Mouse (Mus musculus) heart, postnatal 0 days (tissue): Measurements from ENCODE around the gene Dand5. TPM values are rescaled to one million over a fixed set of nuclear protein-coding genes. Genes with fewer than 3 reads are reported as not detected.

ENCODE experiments used
- ATAC-seq: fragments of 200-750 bp; cut with Nextera tagmentation; 2 replicates; pipeline ENCODE4 v1.8.0; 2017; ENCODE audit warnings: low read depth, moderate number of reproducible peaks, moderate library complexity; ENCODE audit not compliant: insufficient read depth
- DNase-seq: peaks from one replicate; pipeline ENCODE4 v3.0.0-alpha.2; 2016; ENCODE audit warnings: low spot score
- H3K27ac ChIP-seq: fragments of 300-500 bp; sonication (generic); 2 replicates; pipeline ENCODE4 v1.5.1; 2014; ENCODE audit warnings: low read depth, mild to moderate bottlenecking
- H3K27me3 ChIP-seq: fragments of 300-500 bp; sonication (generic); 2 replicates; pipeline ENCODE4 v1.6.1; 2014; ENCODE audit warnings: low read length, mixed read lengths; ENCODE audit not compliant: control insufficient read depth, insufficient read depth
- H3K36me3 ChIP-seq: fragments of 300-500 bp; sonication (generic); replicated peaks from 2 replicates; pipeline ENCODE4 v1.6.1; 2014; ENCODE audit warnings: low read length, mixed read lengths; ENCODE audit not compliant: control insufficient read depth, insufficient read depth
- H3K4me1 ChIP-seq: fragments of 300-500 bp; sonication (generic); 2 replicates; pipeline ENCODE4 v1.6.1; 2014; ENCODE audit warnings: antibody characterized with exemption; ENCODE audit not compliant: control insufficient read depth, insufficient read depth
- H3K4me2 ChIP-seq: fragments of 300-500 bp; sonication (generic); 2 replicates; pipeline ENCODE4 v1.6.1; 2014; ENCODE audit warnings: low read depth, mild to moderate bottlenecking, low read length, moderate library complexity
- H3K4me3 ChIP-seq: fragments of 300-500 bp; sonication (generic); 2 replicates; pipeline ENCODE4 v1.5.1; 2014; ENCODE audit warnings: low read depth, low read length
- H3K9ac ChIP-seq: fragments of 300-500 bp; sonication (generic); replicated peaks from 2 replicates; pipeline ENCODE4 v1.6.1; 2014; ENCODE audit warnings: low read depth, low read length, mixed read lengths
- H3K9me3 ChIP-seq: fragments of 300-500 bp; sonication (generic); replicated peaks from 2 replicates; pipeline ENCODE4 v1.6.1; 2016; ENCODE audit warnings: low read length; ENCODE audit not compliant: control insufficient read depth
- CTCF ChIP-seq: IDR thresholded peaks from 2 replicates; pipeline ENCODE4 v1.5.1; 2016; ENCODE audit warnings: antibody characterized with exemption, control low read depth, low read depth
- EP300 ChIP-seq: IDR thresholded peaks from 2 replicates; pipeline ENCODE4 v1.6.1; 2016; ENCODE audit warnings: antibody characterized with exemption, low read depth
- WGBS: fragments of 180-500 bp; shearing (Covaris S2); extraction: QIAGEN DNeasy Blood & Tissue Kit; methylation state at CpG from one replicate; pipeline ENCODE4 v1.1.7; 2014; 5-methylcytosine and 5-hydroxymethylcytosine counted together
- polyA plus RNA-seq: library from polyadenylated mRNA; unstranded; fragments of >200 nt; fragmentation: Nextera tagmentation; extraction: Ambion mirVana; gene quantifications from 2 replicates; pipeline ENCODE4 v1.2.1, GENCODE M21; 2015
- total RNA-seq: library from RNA; depleted of rRNA; stranded (reverse); fragments of >200 nt; gene quantifications from 2 replicates; pipeline ENCODE4 v1.2.3, GENCODE M21; 2014; ENCODE audit warnings: low replicate concordance

Gene Dand5
- total and polyA plus RNA-seq, 2 experiments from 2014 or later, result 6.2 to 15.4 TPM

DNA sequence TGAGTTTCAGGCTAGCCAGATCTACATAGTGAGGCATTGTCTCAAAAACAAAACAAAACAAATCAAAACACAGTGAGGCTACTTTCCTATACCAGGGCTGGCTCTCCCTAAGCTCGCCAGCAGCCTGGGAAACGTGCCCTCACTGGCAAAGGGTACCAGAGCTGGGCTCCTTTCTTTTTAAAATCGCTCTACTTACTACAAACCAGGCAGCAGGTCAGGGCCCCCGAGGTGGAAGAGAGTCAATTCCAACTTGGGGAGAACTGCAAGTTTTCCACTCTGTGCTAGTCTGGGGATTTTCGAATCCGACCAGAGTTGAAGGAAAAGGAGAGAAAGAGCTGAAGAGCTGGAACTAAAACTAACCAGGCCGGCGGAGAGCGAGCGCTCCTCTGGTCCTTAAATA lies 39.9 kb downstream of the Dand5 start:
- Histone ChIP-seq H3K4me3 (no peak overlapping the region), H3K4me1 (peaks cover 36% of the 10 kb centered on the region), H3K36me3 (no peaks in the 10 kb centered on the region), H3K9me3 (no peaks in the 10 kb centered on the region), H3K27ac (no peak overlapping the region), H3K27me3 (peaks cover 74% of the 10 kb centered on the region), H3K9ac (no peak overlapping the region), H3K4me2 (no peak overlapping the region)
- ATAC-seq (no peak), DNase-seq (no peak)
- 70% methylated on average over 10 of the region's 10 CpGs for WGBS
- TF ChIP-seq EP300, result no peak
- no peak for TF ChIP-seq CTCF

DNA sequence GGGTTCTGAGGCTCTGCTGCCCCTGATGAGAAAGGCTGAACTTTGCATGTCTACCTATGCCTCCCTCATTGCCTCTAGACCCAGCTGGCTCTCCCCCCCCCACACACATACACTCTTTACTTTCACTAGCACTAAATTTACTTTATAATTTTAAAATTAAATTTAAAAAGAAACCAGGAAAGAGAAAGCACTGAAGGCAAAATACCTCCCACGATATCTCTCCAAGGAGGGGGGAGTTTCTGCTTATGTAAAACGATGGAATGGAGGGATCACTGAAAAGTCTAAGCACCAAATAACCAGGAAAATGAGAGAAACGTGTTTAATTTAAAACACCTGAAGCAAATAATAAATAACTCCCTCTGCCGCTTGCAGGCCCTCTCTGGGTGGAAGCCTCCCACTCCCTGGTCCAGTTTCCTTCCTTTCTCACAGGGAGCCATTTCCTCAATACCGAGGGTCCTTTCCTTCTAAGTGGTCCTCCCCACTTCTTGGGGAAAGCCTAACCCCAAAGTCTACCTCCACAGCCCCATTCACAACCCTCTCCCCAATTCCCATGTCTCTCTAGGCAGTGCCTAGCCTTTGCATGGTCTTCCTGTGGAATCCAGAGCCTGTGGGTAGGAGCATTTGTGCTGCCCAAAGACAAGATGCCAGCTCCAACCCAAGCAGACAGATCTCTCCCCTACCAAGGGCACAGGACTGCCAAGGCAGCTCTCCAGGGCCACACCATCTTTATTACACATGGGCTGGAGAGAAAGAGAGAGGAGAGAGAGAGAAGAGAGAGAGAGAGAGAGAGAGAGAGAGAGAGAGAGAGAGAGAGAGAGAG lies 40.7 kb downstream of the Dand5 start:
- peaks cover 68% of the 10 kb centered on the region for H3K27me3 ChIP-seq
- no peak overlapping the region for H3K9ac ChIP-seq
- peaks cover 36% of the 10 kb centered on the region for H3K4me1 ChIP-seq
- no peak for DNase-seq
- no peak overlapping the region for H3K4me3 ChIP-seq
- no peaks in the 10 kb centered on the region for H3K9me3 ChIP-seq
- H3K27ac ChIP-seq, result no peak overlapping the region
- no peaks in the 10 kb centered on the region for H3K36me3 ChIP-seq
- WGBS, result 48% methylated on average over 5 of the region's 5 CpGs
- TF ChIP-seq CTCF, result no peak
- TF ChIP-seq EP300, result no peak
- H3K4me2 ChIP-seq, result no peak overlapping the region
- no peak for ATAC-seq

GRCm38 (mm10) chr8:84780949-84781680 lies 41.5 kb downstream of the Dand5 start:
- 71% methylated on average over 6 of the region's 6 CpGs for WGBS
- no peak overlapping the region for H3K4me2 ChIP-seq
- H3K36me3 ChIP-seq, result no peaks in the 10 kb centered on the region
- H3K27ac ChIP-seq, result no peak overlapping the region
- H3K9me3 ChIP-seq, result no peaks in the 10 kb centered on the region
- H3K4me3 ChIP-seq, result no peak overlapping the region
- ATAC-seq (no peak), DNase-seq (no peak)
- no peak overlapping the region for H3K9ac ChIP-seq
- peaks cover 67% of the 10 kb centered on the region for H3K27me3 ChIP-seq
- TF ChIP-seq EP300 (no peak), CTCF (no peak)
- H3K4me1 ChIP-seq, result peaks cover 31% of the 10 kb centered on the region

DNA sequence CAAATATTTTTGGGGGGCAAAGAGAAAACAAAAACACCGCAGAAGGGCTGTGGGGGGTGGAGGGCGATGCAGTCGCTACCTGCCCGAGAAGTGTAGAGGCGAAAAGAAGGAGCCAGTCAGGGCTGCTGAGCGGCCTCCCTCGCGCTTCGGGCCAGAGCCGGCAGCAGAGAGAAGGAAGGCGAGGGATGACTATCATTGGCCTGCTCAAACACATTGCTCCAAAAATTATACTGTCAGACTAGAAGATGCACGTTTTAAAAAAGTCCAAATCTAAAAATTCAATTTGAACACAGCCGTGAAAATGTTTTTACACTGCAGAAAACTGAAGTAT lies 42.4 kb downstream of the Dand5 start:
- Histone ChIP-seq H3K4me3 (no peak overlapping the region), H3K9me3 (no peaks in the 10 kb centered on the region), H3K27me3 (peaks cover 61% of the 10 kb centered on the region), H3K4me1 (peaks cover 33% of the 10 kb centered on the region), H3K27ac (no peak overlapping the region), H3K36me3 (no peaks in the 10 kb centered on the region), H3K4me2 (no peak overlapping the region), H3K9ac (no peak overlapping the region)
- ATAC-seq (no peak), DNase-seq (no peak)
- TF ChIP-seq EP300 (no peak), CTCF (no peak)
- 65% methylated on average over 13 of the region's 13 CpGs for WGBS

DNA sequence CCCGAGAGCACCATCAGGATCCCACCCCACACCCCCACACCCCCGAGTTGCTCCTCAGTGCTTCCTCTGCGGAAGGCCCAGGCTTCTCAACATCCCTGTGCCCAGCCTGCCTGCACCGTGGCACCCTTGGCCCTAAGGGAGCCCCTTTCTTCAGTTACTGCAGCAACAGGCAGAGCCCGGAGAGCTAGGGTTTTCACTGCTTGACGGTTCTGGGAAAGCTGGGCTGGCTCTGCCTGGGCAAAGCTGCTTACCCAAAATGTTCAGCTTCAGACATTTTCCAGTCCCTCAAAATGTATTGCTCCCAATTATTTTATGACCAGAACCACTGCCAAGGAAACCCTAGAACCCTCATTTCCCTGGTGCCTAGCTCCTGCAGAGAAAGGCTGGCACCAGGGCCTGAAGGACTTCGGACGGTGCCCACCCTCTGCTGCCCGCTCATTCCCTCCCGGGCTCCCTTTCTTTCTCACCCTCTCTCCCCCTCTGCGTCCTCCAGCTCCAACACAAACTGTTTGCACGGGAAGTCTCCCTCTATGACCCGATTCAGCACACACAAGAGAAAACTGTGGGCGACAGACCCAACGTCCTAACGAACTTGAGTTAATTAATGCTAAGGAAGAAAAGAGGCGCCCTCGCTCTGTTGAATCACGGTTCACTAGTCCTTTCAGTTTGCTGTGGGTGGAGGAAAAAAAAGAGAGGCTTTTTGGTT lies 43.0 kb downstream of the Dand5 start:
- H3K9me3 ChIP-seq, result no peaks in the 10 kb centered on the region
- H3K4me3 ChIP-seq, result no peak overlapping the region
- H3K4me1 ChIP-seq, result peaks cover 32% of the 10 kb centered on the region
- TF ChIP-seq CTCF, result no peak
- no peak for TF ChIP-seq EP300
- ATAC-seq (no peak), DNase-seq (no peak)
- no peaks in the 10 kb centered on the region for H3K36me3 ChIP-seq
- peaks cover 56% of the 10 kb centered on the region for H3K27me3 ChIP-seq
- no peak overlapping the region for H3K27ac ChIP-seq
- H3K4me2 ChIP-seq, result no peak overlapping the region
- WGBS, result 64% methylated on average over 19 of the region's 19 CpGs
- H3K9ac ChIP-seq, result no peak overlapping the region
